Mouse (Mus musculus): Measurements from ENCODE around the gene Galnt11. TPM values are rescaled to one million over a fixed set of nuclear protein-coding genes. Genes with fewer than 3 reads are reported as not detected.
A peak's percentile ranks its signal among the peaks of the same experiment; 100 is the strongest.
"Not testable (repeated sequence)": the region's sequence is repeated elsewhere in the genome, so short reads cannot be mapped to it uniquely, and the experiment has no call there.

Galnt11 gene
- 48.1 and 50.3 TPM in 2 replicates for polyA plus RNA-seq (2015; fragmentation: Nextera tagmentation; extraction: Ambion mirVana)

DNA sequence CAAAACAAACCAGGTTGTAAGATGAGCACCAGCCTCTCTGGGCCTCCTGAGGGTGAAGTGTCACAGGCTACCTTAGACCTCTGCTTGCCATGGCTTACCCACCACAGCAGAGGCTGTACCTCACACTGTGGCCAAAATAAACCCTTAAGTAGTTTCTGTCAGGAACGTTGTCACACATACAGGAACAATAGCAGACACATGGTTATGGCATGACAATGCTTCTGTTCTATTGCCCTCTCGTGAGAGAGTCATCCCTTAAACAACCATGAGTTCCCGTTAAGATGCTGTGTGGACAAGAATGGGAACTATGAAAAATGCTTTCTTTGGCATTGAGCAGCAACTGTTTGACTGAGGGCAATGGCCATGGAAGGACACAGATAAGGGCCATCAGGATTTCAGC is at the start of gene Galnt11:
Gene Galnt11, plus strand, starts transcription at position 301 of the 400 bp plus-strand sequence.
- Histone ChIP-seq H3K27me3 (no peaks in the 10 kb centered on the region), H3K9ac (peak within 1 kb of the TSS; percentile 86), H3K4me2 (peak within 1 kb of the TSS; percentile 69), H3K4me1 (replicated peaks) (peaks cover 17% of the 10 kb centered on the region), H3K9me3 (no peaks in the 10 kb centered on the region), H3K4me3 (peak within 1 kb of the TSS; percentile 67), H3K27ac (peak within 1 kb of the TSS; percentile 94), H3K36me3 (no peaks in the 10 kb centered on the region)
- WGBS = 79% methylated on average over 3 of the region's 3 CpGs
- ATAC-seq (ENCODE audit: low FRiP score) = no peak

DNA sequence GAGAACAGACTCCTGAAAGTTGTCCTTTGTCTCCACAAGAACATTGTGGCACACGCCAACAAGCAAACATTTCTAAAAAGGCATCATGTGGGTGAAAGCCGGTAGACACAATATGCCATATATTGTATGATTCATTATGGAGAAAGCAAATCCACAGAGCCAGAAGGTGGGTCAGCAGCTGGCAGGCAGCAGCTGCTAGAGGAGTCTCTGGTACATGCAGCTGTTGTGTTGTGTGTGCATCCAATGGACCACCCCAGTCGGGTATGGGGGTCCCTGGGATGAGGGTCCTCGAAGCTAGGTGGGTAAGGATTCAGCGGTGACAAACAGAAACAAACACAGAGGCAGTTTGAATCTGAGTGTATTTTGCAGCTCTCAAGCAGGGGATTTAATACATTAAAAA is 43.8 kb upstream of the Galnt11 start:
- not testable (repeated sequence) for ATAC-seq (ENCODE audit: low FRiP score); H3K4me3 ChIP-seq; H3K9ac ChIP-seq; H3K36me3 ChIP-seq; H3K4me1 ChIP-seq (replicated peaks); H3K27ac ChIP-seq; H3K4me2 ChIP-seq; H3K27me3 ChIP-seq; H3K9me3 ChIP-seq
- whole genome bisulfite sequencing = 92% methylated on average over 5 of the region's 5 CpGs

DNA sequence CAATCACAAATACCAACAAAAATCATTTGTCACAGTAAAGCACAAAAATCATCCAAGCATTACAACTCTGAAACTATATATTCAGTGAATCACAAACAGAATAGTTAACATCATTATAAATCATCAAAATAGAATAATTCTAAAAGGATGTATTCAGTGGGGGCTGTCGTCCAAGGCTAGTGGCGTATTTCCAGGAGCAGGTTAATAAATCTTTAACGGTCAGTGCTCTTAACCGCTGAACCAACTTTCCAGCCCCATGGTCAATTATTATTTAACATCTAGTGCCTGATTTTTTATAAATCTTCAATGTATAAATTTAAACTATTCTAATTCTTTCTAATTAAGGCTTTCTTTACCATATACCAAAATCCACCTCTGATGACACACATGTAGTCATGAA is 43.2 kb upstream of the Galnt11 start:
- not testable (repeated sequence) for H3K27me3 ChIP-seq; H3K4me1 ChIP-seq (replicated peaks); H3K4me3 ChIP-seq; H3K36me3 ChIP-seq; H3K27ac ChIP-seq; H3K9ac ChIP-seq; ATAC-seq (ENCODE audit: low FRiP score); H3K9me3 ChIP-seq; H3K4me2 ChIP-seq
- WGBS = 89% methylated on average over 4 of the region's 4 CpGs

DNA sequence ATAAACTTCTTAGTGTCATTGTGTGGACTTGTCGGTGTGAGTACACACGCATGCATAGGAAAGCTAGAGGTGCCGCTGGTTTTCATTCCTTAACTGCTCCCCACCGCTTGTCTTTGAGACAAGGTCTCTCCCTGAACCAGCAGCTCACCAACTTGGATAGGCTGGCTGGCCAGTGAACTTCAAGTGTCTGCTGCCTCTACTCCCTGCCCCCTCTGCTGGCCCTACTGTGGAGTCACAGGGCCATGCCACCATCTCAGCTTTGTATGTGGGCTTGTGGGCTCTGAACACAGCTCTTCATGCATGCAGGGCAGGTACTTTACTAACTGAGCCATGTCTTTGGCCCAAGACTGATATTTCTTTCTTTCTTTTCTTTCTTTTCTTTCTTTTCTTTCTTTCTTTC is 42.4 kb upstream of the Galnt11 start:
- no peak for ATAC-seq (ENCODE audit: low FRiP score)
- H3K4me1 ChIP-seq (replicated peaks) = no peaks in the 10 kb centered on the region
- no peak overlapping the region for H3K4me3 ChIP-seq
- H3K27me3 ChIP-seq = no peaks in the 10 kb centered on the region
- H3K36me3 ChIP-seq = no peaks in the 10 kb centered on the region
- H3K9ac ChIP-seq = no peak overlapping the region
- H3K4me2 ChIP-seq = no peak overlapping the region
- 95% methylated on average over 4 of the region's 4 CpGs for WGBS
- H3K9me3 ChIP-seq = no peaks in the 10 kb centered on the region
- no peak overlapping the region for H3K27ac ChIP-seq

- no peaks in the 10 kb centered on the region for H3K27me3 ChIP-seq
- no peak overlapping the region for H3K4me3 ChIP-seq
- H3K4me1 ChIP-seq (replicated peaks) = no peaks in the 10 kb centered on the region
- no peaks in the 10 kb centered on the region for H3K36me3 ChIP-seq
- no peak overlapping the region for H3K4me2 ChIP-seq
- H3K9ac ChIP-seq = no peak overlapping the region
- no peak for ATAC-seq (ENCODE audit: low FRiP score)
- no peak overlapping the region for H3K27ac ChIP-seq
- WGBS = 98% methylated on average over 3 of the region's 3 CpGs
- no peaks in the 10 kb centered on the region for H3K9me3 ChIP-seq
These were observed 41.7 kb upstream of the Galnt11 start for GRCm38 (mm10) chr5:25179936-25180488.

GRCm38 (mm10) chr5:25181004-25181531 is 40.6 kb upstream of the Galnt11 start, which contains the start of gene Galntl5:
Galntl5 (plus strand) TSS chr5:25181460.
- no peak for ATAC-seq (ENCODE audit: low FRiP score)
- H3K4me2 ChIP-seq = no peak within 1 kb of the TSS
- no peaks in the 10 kb centered on the region for H3K9me3 ChIP-seq
- no peaks in the 10 kb centered on the region for H3K36me3 ChIP-seq
- no peaks in the 10 kb centered on the region for H3K27me3 ChIP-seq
- H3K9ac ChIP-seq = no peak within 1 kb of the TSS
- H3K27ac ChIP-seq = no peak within 1 kb of the TSS
- H3K4me3 ChIP-seq = no peak within 1 kb of the TSS
- no peaks in the 10 kb centered on the region for H3K4me1 ChIP-seq (replicated peaks)
- WGBS = 91% methylated on average over 1 of the region's 1 CpGs

GRCm38 (mm10) chr5:25183595-25183994 is 38.1 kb upstream of the Galnt11 start:
- Histone ChIP-seq H3K9me3 (no peaks in the 10 kb centered on the region), H3K4me1 (replicated peaks) (no peaks in the 10 kb centered on the region), H3K4me2 (no peak overlapping the region), H3K4me3 (no peak overlapping the region), H3K36me3 (no peaks in the 10 kb centered on the region), H3K9ac (no peak overlapping the region), H3K27ac (no peak overlapping the region), H3K27me3 (no peaks in the 10 kb centered on the region)
- ATAC-seq (ENCODE audit: low FRiP score) = no peak
- 74% methylated on average over 4 of the region's 4 CpGs for WGBS

- WGBS = 43% methylated on average over 2 of the region's 2 CpGs
- Histone ChIP-seq H3K9me3 (no peaks in the 10 kb centered on the region), H3K4me1 (replicated peaks) (no peaks in the 10 kb centered on the region), H3K9ac (no peak overlapping the region), H3K4me3 (no peak overlapping the region), H3K27ac (no peak overlapping the region), H3K4me2 (no peak overlapping the region), H3K36me3 (no peaks in the 10 kb centered on the region), H3K27me3 (no peaks in the 10 kb centered on the region)
- no peak for ATAC-seq (ENCODE audit: low FRiP score)
These were observed 37.1 kb upstream of the Galnt11 start for GRCm38 (mm10) chr5:25184594-25184993.

DNA sequence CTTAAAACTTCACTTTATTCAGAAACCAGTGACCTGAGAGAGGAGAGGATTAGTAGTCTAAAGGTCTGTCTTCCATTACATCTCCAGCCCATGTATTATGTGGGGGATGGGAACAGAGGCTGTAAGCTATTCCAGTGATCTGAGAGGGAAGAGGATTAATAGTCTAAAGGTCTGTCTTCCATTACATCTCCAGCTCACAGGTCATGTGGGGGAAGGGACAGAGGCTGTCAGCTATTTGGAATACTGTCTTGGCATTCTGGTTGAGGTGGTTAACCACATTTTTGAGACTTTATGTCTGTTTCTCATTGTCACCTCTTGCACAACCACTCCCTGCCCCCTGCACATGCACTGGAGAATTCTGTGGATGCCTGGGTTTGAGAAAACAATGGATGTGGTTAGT is 34.0 kb upstream of the Galnt11 start:
- H3K9ac ChIP-seq = no peak overlapping the region

DNA sequence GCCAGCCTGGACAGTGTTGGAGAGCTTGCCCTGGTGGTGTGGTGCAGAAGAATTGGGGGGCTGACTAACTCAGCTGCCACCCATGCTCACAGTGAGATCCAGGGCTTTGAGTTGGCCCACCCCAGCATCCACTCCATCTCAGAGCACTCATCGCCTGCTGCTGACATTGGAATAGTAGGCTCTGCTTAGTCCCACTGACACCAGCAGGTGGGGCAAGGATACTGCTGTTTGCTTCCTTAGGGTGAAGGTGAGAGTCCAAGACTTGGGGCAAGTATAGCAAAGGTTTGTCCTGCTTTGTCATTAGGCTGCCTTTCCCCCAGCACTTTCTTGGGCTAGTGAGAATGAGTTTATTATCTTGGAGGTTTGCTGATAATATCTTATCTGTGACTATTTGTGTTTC is 32.9 kb upstream of the Galnt11 start:
- no peak overlapping the region for H3K4me2 ChIP-seq
- H3K4me1 ChIP-seq (replicated peaks) = no peaks in the 10 kb centered on the region
- no peak for ATAC-seq (ENCODE audit: low FRiP score)
- H3K9ac ChIP-seq = no peak overlapping the region
- H3K27me3 ChIP-seq = no peaks in the 10 kb centered on the region
- H3K36me3 ChIP-seq = no peaks in the 10 kb centered on the region
- no peaks in the 10 kb centered on the region for H3K9me3 ChIP-seq
- no peak overlapping the region for H3K4me3 ChIP-seq
- no peak overlapping the region for H3K27ac ChIP-seq
- 78% methylated on average over 1 of the region's 1 CpGs for WGBS

More for the DNA sequence above, 34.0 kb upstream of the Galnt11 start:
- H3K9me3 ChIP-seq = no peaks in the 10 kb centered on the region
- no peaks in the 10 kb centered on the region for H3K27me3 ChIP-seq
- no peak overlapping the region for H3K27ac ChIP-seq
- no peak overlapping the region for H3K4me2 ChIP-seq
- no peak overlapping the region for H3K4me3 ChIP-seq
- H3K4me1 ChIP-seq (replicated peaks) = no peaks in the 10 kb centered on the region
- no peaks in the 10 kb centered on the region for H3K36me3 ChIP-seq
- ATAC-seq (ENCODE audit: low FRiP score) = no peak

DNA sequence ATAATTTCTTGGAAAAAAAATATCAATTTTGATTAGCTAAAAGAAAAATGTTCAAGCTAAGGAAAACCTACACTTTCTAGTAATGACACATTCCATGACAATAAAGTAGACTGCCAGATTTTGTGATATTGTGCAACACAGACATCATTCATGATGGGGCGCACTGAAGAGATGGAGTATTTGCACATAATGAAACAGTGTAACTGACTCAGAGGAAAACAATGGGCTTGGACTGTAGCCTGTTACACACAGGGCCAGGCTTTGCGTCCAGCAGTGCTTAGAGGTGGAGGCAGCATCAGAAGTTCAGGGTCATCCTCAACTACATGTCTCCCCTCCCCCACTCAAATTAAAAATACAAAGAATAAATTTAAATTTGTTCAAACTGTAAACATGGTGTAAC is 31.2 kb upstream of the Galnt11 start:
- H3K4me1 ChIP-seq (replicated peaks) = no peaks in the 10 kb centered on the region
- no peak for ATAC-seq (ENCODE audit: low FRiP score)
- no peak overlapping the region for H3K4me2 ChIP-seq
- H3K27ac ChIP-seq = no peak overlapping the region
- no peaks in the 10 kb centered on the region for H3K27me3 ChIP-seq
- 85% methylated on average over 2 of the region's 2 CpGs for WGBS
- H3K9me3 ChIP-seq = no peaks in the 10 kb centered on the region
- H3K9ac ChIP-seq = no peak overlapping the region
- no peaks in the 10 kb centered on the region for H3K36me3 ChIP-seq
- no peak overlapping the region for H3K4me3 ChIP-seq

- Histone ChIP-seq H3K4me2 (no peak overlapping the region), H3K36me3 (no peaks in the 10 kb centered on the region), H3K27ac (no peak overlapping the region), H3K27me3 (no peaks in the 10 kb centered on the region), H3K9me3 (no peaks in the 10 kb centered on the region), H3K4me1 (replicated peaks) (no peaks in the 10 kb centered on the region), H3K9ac (no peak overlapping the region), H3K4me3 (no peak overlapping the region)
- ATAC-seq (ENCODE audit: low FRiP score) = no peak
- 72% methylated on average over 1 of the region's 1 CpGs for WGBS
These were observed 9.8 kb upstream of the Galnt11 start for GRCm38 (mm10) chr5:25211872-25212271.

- H3K27ac ChIP-seq; ATAC-seq (ENCODE audit: low FRiP score); H3K9ac ChIP-seq; H3K9me3 ChIP-seq; H3K36me3 ChIP-seq; H3K4me3 ChIP-seq; H3K4me1 ChIP-seq (replicated peaks); H3K4me2 ChIP-seq; H3K27me3 ChIP-seq: not testable (repeated sequence)
These were observed 8.5 kb upstream of the Galnt11 start for GRCm38 (mm10) chr5:25213216-25213615.
